Mouse (Mus musculus) G1E (cell line): ENCODE results near the gene Megf8. TPM values are rescaled to one million over a fixed set of nuclear protein-coding genes. Genes with fewer than 3 reads are reported as not detected.

ENCODE experiments used
- ATAC-seq: 2 replicates; pipeline ENCODE4 v1.8.0; 2016; ENCODE audit warnings: mild to moderate bottlenecking; ENCODE audit not compliant: insufficient number of reproducible peaks, poor library complexity, low FRiP score, severe bottlenecking; ENCODE audit errors: extremely low read depth
- DNase-seq: peaks from one replicate; pipeline ENCODE4 v3.0.0; 2012; ENCODE audit warnings: low spot score
- H3K27me3 ChIP-seq: 2 replicates; pipeline ENCODE4 v1.6.1; 2012; ENCODE audit warnings: mild to moderate bottlenecking, low read length, inconsistent platforms; ENCODE audit not compliant: insufficient read depth
- H3K36me3 ChIP-seq: replicated peaks from 2 replicates; pipeline ENCODE3; 2012; ENCODE audit warnings: mild to moderate bottlenecking, inconsistent platforms
- H3K4me1 ChIP-seq: 2 replicates; pipeline ENCODE4 v1.6.1; 2012; ENCODE audit warnings: low read depth, low read length, inconsistent platforms, mixed read lengths; ENCODE audit not compliant: insufficient read depth
- H3K4me3 ChIP-seq: 2 replicates; pipeline ENCODE4 v1.5.1; 2012; ENCODE audit warnings: low read depth, mild to moderate bottlenecking, inconsistent platforms, low read length, moderate library complexity, mixed read lengths
- H3K9me3 ChIP-seq: replicated peaks from 2 replicates; pipeline ENCODE4 v1.6.1; 2012; ENCODE audit warnings: inconsistent platforms
- CTCF ChIP-seq: IDR thresholded peaks from 2 replicates; pipeline ENCODE4 v1.5.1; 2012; ENCODE audit warnings: low read depth, low read length, inconsistent platforms, mixed read lengths
- GATA1 ChIP-seq: IDR thresholded peaks from 2 replicates; pipeline ENCODE4 v1.6.1; 2012; ENCODE audit warnings: borderline replicate concordance, low read length, inconsistent platforms, mixed read lengths
- GATA2 ChIP-seq: IDR thresholded peaks from 2 replicates; pipeline ENCODE4 v1.6.1; 2012; ENCODE audit warnings: low read depth, low read length, inconsistent platforms, borderline replicate concordance
- POLR2AphosphoS5 ChIP-seq: IDR thresholded peaks from 2 replicates; pipeline ENCODE4 v1.6.1; 2012; ENCODE audit warnings: low read depth, low read length, inconsistent platforms; ENCODE audit not compliant: insufficient replicate concordance
- TAL1 ChIP-seq: conservative IDR thresholded peaks from 2 replicates; pipeline ENCODE4 v1.6.1; 2012; ENCODE audit warnings: low read depth, low read length, inconsistent platforms, mixed read lengths
- polyA plus RNA-seq: library from polyadenylated mRNA; stranded (reverse); fragments of >175 nt; gene quantifications from 2 replicates; pipeline ENCODE4 v1.2.3, GENCODE M21; 2012
- total RNA-seq, 2 experiments: library from RNA; stranded (forward) in 1 of 2; stranded (reverse) in 1 of 2; fragments of 200-1000 nt in 1 of 2; fragments of >200 nt in 1 of 2; fragmentation: Nextera tagmentation in 1 of 2; gene quantifications; 2 replicates each; pipeline ENCODE4 v1.2.3; 2014 to 2017

Megf8 gene
- total and polyA plus RNA-seq, 3 experiments = 6.3 to 24.4 (median 14.3) TPM

DNA sequence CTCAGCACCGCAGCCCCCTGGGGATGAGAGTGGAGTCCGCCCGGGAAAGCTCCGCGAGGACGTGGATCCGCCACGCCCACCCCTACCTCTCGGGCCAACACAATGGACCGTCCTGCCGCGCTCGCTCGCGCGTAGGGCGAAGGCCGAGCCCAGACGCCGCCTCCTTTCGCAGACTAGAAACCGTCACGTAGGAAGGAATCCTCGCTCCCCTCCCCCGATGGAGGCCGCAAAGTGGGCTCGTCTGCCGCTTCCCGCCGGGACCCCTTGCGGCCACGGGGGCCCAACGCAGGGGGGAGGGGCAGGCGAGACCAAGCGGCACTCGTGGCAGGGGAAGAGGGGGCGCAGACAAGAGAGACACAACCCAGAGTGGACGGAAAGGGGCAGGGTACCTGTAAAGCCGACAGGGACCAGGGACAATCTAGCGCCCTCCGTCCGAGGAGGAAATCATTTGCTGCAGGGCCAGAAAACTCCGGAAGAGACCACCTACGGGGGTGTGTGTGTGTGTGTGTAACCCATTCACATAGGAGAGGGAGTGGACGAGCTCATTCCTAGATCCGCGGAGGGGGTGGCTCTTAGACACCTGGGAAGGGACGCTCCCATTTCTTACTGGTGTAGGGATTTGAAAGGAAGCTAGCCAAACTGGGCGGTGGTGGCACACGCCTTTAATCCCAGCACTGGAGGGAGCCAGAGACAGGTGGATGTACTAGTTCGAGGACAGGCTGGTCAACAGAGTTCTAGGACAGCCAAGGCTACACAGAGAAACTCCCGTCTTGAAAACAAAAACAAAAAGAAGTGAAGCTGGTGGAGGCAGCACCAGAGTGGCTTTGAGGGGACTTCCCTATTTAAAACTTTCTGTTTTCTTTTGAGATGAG, 19.3 kb upstream of the Megf8 start, which contains the start of gene Pafah1b3:
Gene Pafah1b3 (minus strand): TSS at position 533 of the 872 bp plus-strand sequence.
- Histone ChIP-seq H3K27me3 (peaks cover 1% of the 10 kb centered on the region; the same call in 1 of the 2 replicates), H3K9me3 (no peaks in the 10 kb centered on the region), H3K36me3 (peaks cover 39% of the 10 kb centered on the region), H3K4me1 (peaks cover 45% of the 10 kb centered on the region), H3K4me3 (peak within 1 kb of the TSS; percentile 93)
- TF ChIP-seq POLR2AphosphoS5 = 0 out of 2 replicates have a peak, but pooled peaks have one; percentile 23
- no peak for TF ChIP-seq GATA2
- TF ChIP-seq TAL1 = no peak
- ATAC-seq (peak; percentile 75), DNase-seq (peak; percentile 78)

DNA sequence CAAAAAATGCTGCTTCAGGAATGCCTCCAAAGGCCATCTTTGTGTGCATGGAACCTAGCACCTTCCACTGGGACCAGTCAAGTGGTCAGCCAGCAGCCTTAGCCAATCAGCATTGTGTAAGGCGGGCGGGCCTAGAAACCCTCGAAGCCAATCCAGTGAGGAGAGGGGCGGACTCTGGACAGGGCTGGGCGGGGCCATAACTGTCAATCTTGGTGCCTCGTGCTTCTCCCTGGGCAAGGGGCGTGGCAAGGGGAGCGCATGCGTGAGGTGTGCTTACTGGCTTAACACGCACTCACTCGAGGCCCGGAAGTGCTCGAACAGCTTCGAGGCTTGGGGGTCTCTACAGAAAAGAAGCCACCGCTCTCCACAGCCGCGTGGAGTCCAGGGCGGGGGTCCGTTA, 15.9 kb upstream of the Megf8 start, which contains the start of gene Prr19:
Gene Prr19 (plus strand): TSS at position 349 of the 400 bp plus-strand sequence.
- H3K27me3 ChIP-seq = peaks cover 29% of the 10 kb centered on the region
- H3K36me3 ChIP-seq = peaks cover 6% of the 10 kb centered on the region
- H3K4me3 ChIP-seq = no peak within 1 kb of the TSS
- no peak for TF ChIP-seq CTCF
- peaks cover 36% of the 10 kb centered on the region for H3K4me1 ChIP-seq
- H3K9me3 ChIP-seq = no peaks in the 10 kb centered on the region
- no peak for DNase-seq
- ATAC-seq = no peak

DNA sequence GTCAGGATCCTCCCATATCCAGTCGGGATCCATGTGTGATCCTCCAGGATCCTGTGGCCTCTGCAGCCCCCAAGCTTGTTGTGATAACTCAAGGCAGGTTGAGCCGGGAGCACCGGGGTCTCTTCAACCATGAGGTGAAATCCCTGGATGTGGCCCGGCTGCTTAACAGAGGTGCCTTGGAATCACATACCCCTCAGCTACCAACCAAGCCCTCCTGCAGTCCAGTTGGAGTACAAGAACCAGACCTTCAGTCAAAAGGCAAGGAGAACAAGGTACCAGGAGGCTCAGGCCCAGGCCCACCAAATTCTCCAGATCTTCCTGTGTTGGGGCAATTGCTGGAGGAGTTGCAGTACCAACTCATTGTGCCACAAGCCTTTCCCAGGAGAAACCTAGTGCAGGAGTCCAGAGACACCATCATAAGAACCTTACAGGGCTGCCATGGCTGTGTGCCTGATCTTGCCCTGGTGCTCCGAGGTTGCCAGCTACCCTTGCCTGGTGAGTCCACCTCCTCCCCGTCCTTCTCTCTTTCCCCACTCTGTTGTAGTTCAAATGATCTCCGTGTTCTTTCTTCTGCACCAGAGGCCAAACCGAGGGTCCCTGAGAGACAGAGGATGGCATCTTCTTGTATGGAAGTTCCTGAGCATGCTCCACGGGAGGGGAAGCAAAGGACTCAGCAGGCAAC, 13.8 kb upstream of the Megf8 start:
- Histone ChIP-seq H3K4me1 (peaks cover 20% of the 10 kb centered on the region), H3K4me3 (no peak overlapping the region), H3K9me3 (no peaks in the 10 kb centered on the region), H3K27me3 (peaks cover 44% of the 10 kb centered on the region), H3K36me3 (no peaks in the 10 kb centered on the region)
- TF ChIP-seq CTCF = no peak
- TF ChIP-seq POLR2AphosphoS5 = no peak
- no peak for TF ChIP-seq TAL1
- no peak for TF ChIP-seq GATA1
- TF ChIP-seq GATA2 = no peak
- ATAC-seq = no peak
- no peak for DNase-seq

DNA sequence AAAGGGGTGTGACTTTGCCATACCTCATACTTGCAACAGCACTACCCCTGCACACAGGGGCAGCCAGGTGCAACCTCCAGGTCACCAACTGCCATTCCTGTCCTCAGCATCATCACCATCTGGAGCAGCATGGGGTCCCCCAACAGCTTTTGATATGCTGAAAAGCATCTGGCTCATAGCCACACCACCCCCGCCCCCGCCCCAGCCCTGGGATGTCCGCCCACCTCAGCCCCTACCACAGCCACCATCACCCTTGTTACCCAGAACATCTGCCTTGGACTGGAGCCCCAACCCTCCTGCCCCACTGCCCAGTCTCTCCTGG, 13.3 kb upstream of the Megf8 start:
- no peak overlapping the region for H3K4me3 ChIP-seq
- H3K9me3 ChIP-seq = no peaks in the 10 kb centered on the region
- DNase-seq = no peak
- TF ChIP-seq TAL1 = no peak
- no peak for TF ChIP-seq POLR2AphosphoS5
- no peak for TF ChIP-seq GATA1
- TF ChIP-seq GATA2 = no peak
- no peak for TF ChIP-seq CTCF
- H3K36me3 ChIP-seq = no peaks in the 10 kb centered on the region
- peaks cover 48% of the 10 kb centered on the region for H3K27me3 ChIP-seq
- H3K4me1 ChIP-seq = peaks cover 16% of the 10 kb centered on the region
- no peak for ATAC-seq

DNA sequence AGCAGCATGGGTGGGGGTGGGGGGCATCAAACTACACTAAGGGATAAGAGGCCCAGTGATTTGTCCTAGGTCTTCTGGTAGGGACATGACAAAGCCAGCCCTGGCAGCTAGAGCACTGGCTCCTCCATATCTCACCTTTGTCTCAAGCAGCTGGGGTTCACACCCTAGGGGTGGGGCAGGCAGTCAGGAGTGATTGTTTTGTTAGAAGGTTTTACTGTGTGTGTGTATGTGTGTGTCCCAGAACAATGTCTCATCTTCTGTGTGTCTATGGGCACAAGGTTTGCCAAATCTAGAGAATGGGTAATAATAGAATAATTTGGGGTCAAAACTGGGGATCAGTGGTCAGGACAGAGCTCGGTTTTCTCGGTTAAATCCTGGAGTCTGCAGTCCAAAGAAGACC, 11.5 kb upstream of the Megf8 start:
- no peak overlapping the region for H3K4me3 ChIP-seq
- no peak for DNase-seq
- TF ChIP-seq CTCF = no peak
- TF ChIP-seq GATA2 = no peak
- TF ChIP-seq POLR2AphosphoS5 = no peak
- TF ChIP-seq GATA1 = no peak
- no peak for TF ChIP-seq TAL1
- ATAC-seq = no peak; the same call in 1 of the 2 replicates
- H3K9me3 ChIP-seq = no peaks in the 10 kb centered on the region
- peaks cover 13% of the 10 kb centered on the region for H3K4me1 ChIP-seq
- H3K36me3 ChIP-seq = no peaks in the 10 kb centered on the region
- peaks cover 59% of the 10 kb centered on the region for H3K27me3 ChIP-seq

DNA sequence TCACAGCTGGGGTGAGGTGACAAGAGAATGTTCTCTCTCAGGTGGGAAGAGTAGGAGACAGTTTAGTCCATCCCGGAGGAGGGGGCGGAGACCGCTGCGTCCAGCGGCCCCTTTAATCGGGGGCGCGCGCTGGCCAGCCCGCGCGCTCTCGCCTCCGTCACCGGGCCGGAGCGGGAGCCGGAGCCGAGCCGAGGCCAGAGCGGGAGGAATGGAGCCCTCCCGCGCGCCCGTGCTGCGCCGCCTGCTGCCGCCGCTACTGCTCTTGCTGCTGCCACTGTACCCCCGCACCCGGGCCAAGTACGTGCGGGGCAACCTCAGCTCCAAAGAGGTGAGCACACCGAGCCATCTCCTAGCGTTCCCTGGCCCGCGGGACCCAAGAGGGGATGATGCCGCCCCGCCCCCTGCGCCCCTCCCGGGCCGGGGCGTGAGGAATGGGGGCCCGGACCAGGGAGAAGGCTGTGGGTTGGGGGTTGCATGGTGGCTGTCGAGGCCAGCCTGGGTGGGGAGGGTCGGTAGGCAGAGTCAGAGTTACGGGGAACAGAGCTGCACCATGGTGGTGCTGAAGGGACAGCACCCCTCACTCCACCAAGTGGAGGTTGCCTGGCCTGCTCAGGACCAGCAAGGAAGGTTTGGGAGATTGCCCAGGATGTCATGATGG, 10.9 kb upstream of the Megf8 start, which contains the start of gene Tmem145:
Gene Tmem145 (plus strand): TSS at position 151 of the 658 bp plus-strand sequence.
- Histone ChIP-seq H3K9me3 (no peaks in the 10 kb centered on the region), H3K4me3 (no peak within 1 kb of the TSS; the same call in 1 of the 2 replicates), H3K4me1 (peaks cover 11% of the 10 kb centered on the region), H3K36me3 (no peaks in the 10 kb centered on the region), H3K27me3 (peaks cover 62% of the 10 kb centered on the region)
- no peak for ATAC-seq
- peak; percentile 71 for DNase-seq
- no peak for TF ChIP-seq POLR2AphosphoS5
- TF ChIP-seq GATA2 = no peak
- TF ChIP-seq GATA1 = no peak
- no peak for TF ChIP-seq CTCF
- no peak for TF ChIP-seq TAL1
